Mouse (Mus musculus): ENCODE results near the gene Rbp7. TPM values are rescaled to one million over a fixed set of nuclear protein-coding genes. Genes with fewer than 3 reads are reported as not detected.

Rbp7 gene
- total and polyA plus RNA-seq, 2 experiments: not detected

- 94% methylated on average over 11 of the region's 11 CpGs for WGBS
- Histone ChIP-seq H3K9ac (ENCODE audit: low read depth, low read length) (no peak within 1 kb of the TSS), H3K79me2 (ENCODE audit: control insufficient read depth, insufficient read depth, low read length) (no peaks in the 10 kb centered on the region), H3K27ac (replicated peaks; ENCODE audit: insufficient read depth, low read depth, low read length) (no peak within 1 kb of the TSS), H3K27me3 (ENCODE audit: control insufficient read depth, insufficient read depth, low read length) (no peaks in the 10 kb centered on the region), H3K4me3 (ENCODE audit: insufficient read depth, low read depth, low read length) (no peak within 1 kb of the TSS), H3K36me3 (ENCODE audit: control insufficient read depth, insufficient read depth, low read length) (peaks cover 7% of the 10 kb centered on the region; the same call in 1 of the 2 replicates), H3K4me1 (ENCODE audit: control insufficient read depth, insufficient read depth, low read length) (no peaks in the 10 kb centered on the region)
- no peak for TF ChIP-seq CTCF (IDR thresholded peaks at IDR 0.05; ENCODE audit: low read depth, low read length)
- no peak for TF ChIP-seq POLR2A (IDR thresholded peaks at IDR 0.05; ENCODE audit: extremely low read depth, insufficient read depth, low read length)
- DNase-seq (ENCODE audit: extremely low read depth, low read depth, low spot score): no peak
Measured at GRCm38 (mm10) chr4:149477078-149477477, 22.3 kb upstream of the Rbp7 start, which contains the start of gene Tmem274. Gene Tmem274 (plus strand): TSS chr4:149477378.

- H3K79me2 ChIP-seq (ENCODE audit: control insufficient read depth, insufficient read depth, low read length): no peaks in the 10 kb centered on the region
- H3K27ac ChIP-seq (replicated peaks; ENCODE audit: insufficient read depth, low read depth, low read length): no peak overlapping the region
- WGBS: 85% methylated on average over 7 of the region's 7 CpGs
- H3K4me1 ChIP-seq (ENCODE audit: control insufficient read depth, insufficient read depth, low read length): no peaks in the 10 kb centered on the region
- TF ChIP-seq CTCF (IDR thresholded peaks at IDR 0.05; ENCODE audit: low read depth, low read length) (no peak), POLR2A (IDR thresholded peaks at IDR 0.05; ENCODE audit: extremely low read depth, insufficient read depth, low read length) (no peak)
- no peak for DNase-seq (ENCODE audit: extremely low read depth, low read depth, low spot score)
- peaks cover 8% of the 10 kb centered on the region; the same call in 1 of the 2 replicates for H3K36me3 ChIP-seq (ENCODE audit: control insufficient read depth, insufficient read depth, low read length)
- H3K27me3 ChIP-seq (ENCODE audit: control insufficient read depth, insufficient read depth, low read length): no peaks in the 10 kb centered on the region
- H3K9ac ChIP-seq (ENCODE audit: low read depth, low read length): no peak overlapping the region
- H3K4me3 ChIP-seq (ENCODE audit: insufficient read depth, low read depth, low read length): no peak overlapping the region
Measured at GRCm38 (mm10) chr4:149475096-149475495, 20.3 kb upstream of the Rbp7 start.

GRCm38 (mm10) chr4:149469557-149469956 is 14.8 kb upstream of the Rbp7 start:
- Histone ChIP-seq H3K9ac (ENCODE audit: low read depth, low read length) (no peak overlapping the region), H3K79me2 (ENCODE audit: control insufficient read depth, insufficient read depth, low read length) (no peaks in the 10 kb centered on the region), H3K27ac (replicated peaks; ENCODE audit: insufficient read depth, low read depth, low read length) (no peak overlapping the region), H3K27me3 (ENCODE audit: control insufficient read depth, insufficient read depth, low read length) (no peaks in the 10 kb centered on the region), H3K4me3 (ENCODE audit: insufficient read depth, low read depth, low read length) (no peak overlapping the region), H3K4me1 (ENCODE audit: control insufficient read depth, insufficient read depth, low read length) (no peaks in the 10 kb centered on the region), H3K36me3 (ENCODE audit: control insufficient read depth, insufficient read depth, low read length) (peaks cover 13% of the 10 kb centered on the region)
- no peak for DNase-seq (ENCODE audit: extremely low read depth, low read depth, low spot score)
- TF ChIP-seq CTCF (IDR thresholded peaks at IDR 0.05; ENCODE audit: low read depth, low read length): no peak
- TF ChIP-seq POLR2A (IDR thresholded peaks at IDR 0.05; ENCODE audit: extremely low read depth, insufficient read depth, low read length): no peak
- WGBS: 95% methylated on average over 3 of the region's 3 CpGs

GRCm38 (mm10) chr4:149463435-149463950 is 8.7 kb upstream of the Rbp7 start:
- Histone ChIP-seq H3K27ac (replicated peaks; ENCODE audit: insufficient read depth, low read depth, low read length) (no peak overlapping the region), H3K4me1 (ENCODE audit: control insufficient read depth, insufficient read depth, low read length) (no peaks in the 10 kb centered on the region), H3K4me3 (ENCODE audit: insufficient read depth, low read depth, low read length) (no peak overlapping the region), H3K79me2 (ENCODE audit: control insufficient read depth, insufficient read depth, low read length) (no peaks in the 10 kb centered on the region), H3K36me3 (ENCODE audit: control insufficient read depth, insufficient read depth, low read length) (peaks cover 4% of the 10 kb centered on the region), H3K9ac (ENCODE audit: low read depth, low read length) (no peak overlapping the region), H3K27me3 (ENCODE audit: control insufficient read depth, insufficient read depth, low read length) (no peaks in the 10 kb centered on the region)
- WGBS: 85% methylated on average over 6 of the region's 6 CpGs
- TF ChIP-seq CTCF (IDR thresholded peaks at IDR 0.05; ENCODE audit: low read depth, low read length) (no peak), POLR2A (IDR thresholded peaks at IDR 0.05; ENCODE audit: extremely low read depth, insufficient read depth, low read length) (no peak)
- no peak for DNase-seq (ENCODE audit: extremely low read depth, low read depth, low spot score)

- 56% methylated on average over 6 of the region's 6 CpGs for WGBS
- Histone ChIP-seq H3K27me3 (ENCODE audit: control insufficient read depth, insufficient read depth, low read length) (no peaks in the 10 kb centered on the region), H3K4me1 (ENCODE audit: control insufficient read depth, insufficient read depth, low read length) (no peaks in the 10 kb centered on the region)
Measured at GRCm38 (mm10) chr4:149462305-149462971, 7.7 kb upstream of the Rbp7 start.

More at GRCm38 (mm10) chr4:149462305-149462971, 7.7 kb upstream of the Rbp7 start:
- H3K27ac ChIP-seq (replicated peaks; ENCODE audit: insufficient read depth, low read depth, low read length): no peak overlapping the region
- DNase-seq (ENCODE audit: extremely low read depth, low read depth, low spot score): no peak
- no peak overlapping the region for H3K4me3 ChIP-seq (ENCODE audit: insufficient read depth, low read depth, low read length)
- H3K9ac ChIP-seq (ENCODE audit: low read depth, low read length): no peak overlapping the region
- H3K79me2 ChIP-seq (ENCODE audit: control insufficient read depth, insufficient read depth, low read length): no peaks in the 10 kb centered on the region
- TF ChIP-seq POLR2A (IDR thresholded peaks at IDR 0.05; ENCODE audit: extremely low read depth, insufficient read depth, low read length) (no peak), CTCF (IDR thresholded peaks at IDR 0.05; ENCODE audit: low read depth, low read length) (no peak)
- H3K36me3 ChIP-seq (ENCODE audit: control insufficient read depth, insufficient read depth, low read length): peaks cover 2% of the 10 kb centered on the region

Measured in liver, adult 2 months (tissue).